Mouse (Mus musculus) kidney, adult 2 months (tissue): ENCODE measurements around the gene Fut7.

ENCODE experiments used
- CTCF ChIP-seq: fragments of 200-500 bp; conservative IDR thresholded peaks from 2 replicates; pipeline ENCODE4 v1.5.1; 2011; ENCODE audit warnings: low read depth, mild to moderate bottlenecking, control low read depth, low read length, moderate library complexity, mixed read lengths; ENCODE audit not compliant: insufficient read depth, insufficient read length
- POLR2A ChIP-seq: fragments of 200-500 bp; IDR thresholded peaks from one replicate; pipeline ENCODE4 v1.6.1; 2011; ENCODE audit warnings: low read depth, low read length, control low read depth

- TF ChIP-seq CTCF, result no peak
- no peak for TF ChIP-seq POLR2A
These were observed 29.9 kb downstream of the Fut7 start for GRCm38 (mm10) chr2:25452951-25453350.
